Mouse (Mus musculus) right cerebral cortex, postnatal 36 days (tissue): ENCODE measurements around the gene 4930518I15Rik.
"Not testable (repeated sequence)": the region's sequence is repeated elsewhere in the genome, so short reads cannot be mapped to it uniquely, and the experiment has no call there.

Experiments
- DNase-seq, 2 experiments: peaks; one replicate each; pipeline ENCODE4 v3.0.0; 2022; ENCODE audit warnings: low spot score in 2 of 2, mixed read lengths in 1 of 2

4930518I15Rik gene

GRCm38 (mm10) chr2:156877726-156878125 is 20.0 kb upstream of the 4930518I15Rik start:
- no peak for DNase-seq

GRCm38 (mm10) chr2:156874760-156875510 is 17.2 kb upstream of the 4930518I15Rik start:
- DNase-seq = no peak

DNA sequence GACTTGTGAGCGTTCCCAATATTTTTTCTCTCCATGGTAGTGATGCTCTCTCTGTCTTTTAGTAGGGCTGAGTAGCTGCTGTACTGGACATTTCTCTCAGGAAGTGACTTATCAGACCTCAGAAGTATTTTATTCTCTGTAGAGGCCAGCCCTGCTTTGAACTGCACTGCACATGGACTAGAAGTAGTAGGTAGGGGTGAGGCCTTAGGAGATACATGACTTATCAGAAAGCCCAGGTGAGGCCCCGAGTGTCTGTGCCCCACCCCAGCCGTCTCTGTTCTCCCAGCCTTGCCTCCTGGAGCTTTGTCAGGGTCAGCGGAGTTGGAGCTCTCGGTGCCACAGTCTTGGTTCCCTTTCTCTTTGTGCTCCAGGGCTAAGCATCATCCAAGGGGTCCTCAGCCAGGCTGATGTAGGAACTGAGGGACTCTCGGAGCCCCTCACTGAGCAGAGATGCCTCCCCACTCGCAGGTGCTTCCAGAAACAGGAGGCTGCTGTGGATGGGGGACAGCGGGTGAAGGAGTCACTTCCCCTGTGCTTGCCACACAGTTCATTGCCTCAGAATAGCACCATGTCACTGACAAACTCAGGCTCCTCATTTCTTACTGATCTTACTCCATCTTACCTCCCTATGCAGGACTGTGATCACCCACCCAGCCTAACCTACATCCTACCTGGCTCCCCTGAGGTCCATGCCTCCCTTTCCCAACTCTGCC is 16.5 kb upstream of the 4930518I15Rik start:
- no peak for DNase-seq

- no peak for DNase-seq
These were observed 15.9 kb upstream of the 4930518I15Rik start for GRCm38 (mm10) chr2:156873629-156874028.

GRCm38 (mm10) chr2:156870519-156870918 is 12.8 kb upstream of the 4930518I15Rik start:
- DNase-seq = no peak

DNA sequence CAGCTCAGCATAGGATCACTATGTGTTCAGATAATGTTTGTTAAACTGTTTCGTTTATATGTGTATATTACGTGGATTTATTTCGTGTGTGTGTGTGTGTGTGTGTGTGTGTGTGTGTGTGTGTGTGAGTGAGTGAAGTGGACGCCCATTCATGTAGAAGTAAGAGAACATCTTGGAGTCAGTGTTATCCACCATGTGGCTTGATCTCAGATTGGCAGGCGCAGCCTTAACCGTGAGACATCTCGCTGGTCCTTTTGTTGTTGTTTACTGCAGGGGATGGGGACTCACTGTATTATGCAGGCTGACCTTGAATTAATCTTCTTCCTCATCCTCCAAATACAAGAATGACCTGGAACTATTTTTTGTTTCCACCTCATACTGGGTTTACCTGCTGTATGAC is 11.8 kb upstream of the 4930518I15Rik start:
- DNase-seq = no peak

DNA sequence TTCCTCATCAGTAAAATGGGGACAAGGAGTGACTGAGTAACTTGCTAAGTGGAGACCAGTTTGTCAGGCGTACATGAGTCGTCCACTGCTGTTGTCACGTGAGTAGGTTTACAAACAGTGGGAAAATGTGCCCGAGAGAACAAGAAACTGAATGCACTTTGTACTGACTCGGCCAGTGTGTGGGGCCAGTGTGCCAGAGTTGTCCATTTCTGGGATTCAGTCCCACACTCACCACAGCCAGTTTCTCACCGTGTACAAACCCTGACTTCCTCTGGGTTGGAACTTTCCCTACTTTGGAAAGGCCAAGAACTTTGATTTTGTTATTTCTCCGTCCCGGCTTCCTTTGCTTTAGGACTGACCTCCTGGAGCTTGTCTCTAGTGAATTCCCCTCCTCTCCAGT is 11.2 kb upstream of the 4930518I15Rik start:
- DNase-seq = no peak

GRCm38 (mm10) chr2:156864481-156864880 is 6.7 kb upstream of the 4930518I15Rik start:
- DNase-seq = no peak

- no peak for DNase-seq
These were observed 5.9 kb upstream of the 4930518I15Rik start for GRCm38 (mm10) chr2:156863487-156864160.

DNA sequence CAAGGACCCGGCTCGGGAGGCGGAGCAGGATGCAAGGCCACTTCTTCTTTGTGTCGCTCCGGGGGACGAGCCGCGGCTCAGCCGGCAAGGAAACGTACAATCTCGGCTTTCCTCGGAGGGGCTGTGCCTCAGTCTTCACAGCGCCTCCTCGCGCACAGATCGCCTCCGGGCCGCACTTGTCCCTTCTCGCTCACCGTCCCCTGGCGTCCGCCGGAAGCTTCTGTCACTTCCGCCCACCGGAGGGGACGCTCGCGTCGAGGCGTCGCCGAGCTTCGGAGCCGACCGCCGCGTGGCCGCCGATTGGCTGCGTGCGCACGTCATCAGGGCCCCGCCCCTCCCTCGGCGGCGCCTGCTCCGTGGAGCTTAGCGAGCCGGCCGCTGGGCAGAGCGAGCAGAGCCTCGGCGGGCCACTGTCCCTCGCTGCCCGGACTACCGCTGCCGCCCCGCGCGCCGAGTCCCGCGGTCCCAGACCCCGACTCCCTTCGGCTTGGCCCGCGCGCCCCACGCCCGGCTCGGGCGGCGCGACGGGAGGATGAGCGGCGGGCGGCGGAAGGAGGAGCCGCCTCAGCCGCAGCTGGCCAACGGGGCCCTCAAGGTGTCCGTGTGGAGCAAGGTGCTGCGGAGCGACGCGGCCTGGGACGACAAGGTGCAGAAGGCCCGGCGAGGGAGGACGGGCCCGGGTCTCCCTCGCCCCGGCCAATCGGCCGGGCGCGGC is 5.2 kb upstream of the 4930518I15Rik start, which contains the start of gene Rab5if:
TSS of gene Rab5if (plus strand) at position 357 of the 715 bp plus-strand sequence.
- DNase-seq = peak; percentile 95 to 96

DNA sequence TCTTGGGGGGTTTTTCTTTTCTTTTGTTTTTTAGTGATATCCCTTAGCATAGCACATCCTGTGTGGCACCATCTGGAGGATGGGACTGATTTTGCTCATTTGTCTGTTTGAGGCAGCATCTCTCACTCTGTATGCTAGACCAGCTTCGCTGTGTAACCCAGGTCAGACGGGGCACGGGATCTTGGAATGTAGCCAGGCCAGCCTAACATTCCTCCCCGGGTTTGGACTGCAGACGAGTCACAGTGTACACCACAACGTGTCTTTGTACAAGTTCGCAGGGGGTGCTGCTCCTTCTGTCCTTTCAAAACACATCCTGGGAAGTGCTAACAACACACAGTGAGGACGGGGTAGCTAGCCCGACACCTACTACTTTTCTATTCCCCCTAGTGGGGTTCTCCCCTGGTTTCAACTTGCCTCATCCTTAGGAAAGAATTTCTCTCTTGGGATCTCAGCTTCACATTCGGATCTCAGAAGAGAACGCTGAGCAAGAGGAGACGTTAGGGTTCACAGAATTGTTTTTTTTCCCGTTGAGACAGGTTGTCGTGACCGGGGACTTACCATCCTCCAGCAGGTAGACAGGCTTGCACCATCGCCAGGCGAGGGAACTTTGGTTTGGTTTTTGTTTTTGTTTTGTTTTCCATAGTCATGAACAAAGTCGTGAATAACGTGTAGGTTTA is 4.4 kb upstream of the 4930518I15Rik start:
- no peak for DNase-seq

DNA sequence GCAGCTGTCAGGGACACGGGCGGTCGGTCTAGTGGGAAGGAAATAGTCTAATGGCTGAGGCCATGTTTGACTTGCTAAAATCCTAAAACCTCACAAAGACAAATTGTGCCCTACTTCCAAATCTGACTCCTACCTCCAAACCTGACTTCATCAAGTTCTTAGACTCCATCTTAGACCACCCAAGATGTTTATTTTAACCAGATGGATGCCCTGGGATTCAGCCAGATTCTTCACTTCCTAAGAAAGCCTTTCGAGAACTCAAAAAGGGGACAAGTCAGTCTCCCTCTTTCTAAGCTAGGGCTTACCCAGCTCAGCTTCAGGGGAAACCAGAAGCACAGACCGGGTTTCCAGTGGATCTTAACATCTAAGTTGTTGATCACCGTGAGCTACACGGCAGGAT is 925 bp upstream of the 4930518I15Rik start:
- no peak for DNase-seq

GRCm38 (mm10) chr2:156857385-156857791 is 358 bp downstream of the 4930518I15Rik start:
- DNase-seq = no peak

GRCm38 (mm10) chr2:156856311-156856710 is 1.4 kb downstream of the 4930518I15Rik start:
- no peak for DNase-seq

DNA sequence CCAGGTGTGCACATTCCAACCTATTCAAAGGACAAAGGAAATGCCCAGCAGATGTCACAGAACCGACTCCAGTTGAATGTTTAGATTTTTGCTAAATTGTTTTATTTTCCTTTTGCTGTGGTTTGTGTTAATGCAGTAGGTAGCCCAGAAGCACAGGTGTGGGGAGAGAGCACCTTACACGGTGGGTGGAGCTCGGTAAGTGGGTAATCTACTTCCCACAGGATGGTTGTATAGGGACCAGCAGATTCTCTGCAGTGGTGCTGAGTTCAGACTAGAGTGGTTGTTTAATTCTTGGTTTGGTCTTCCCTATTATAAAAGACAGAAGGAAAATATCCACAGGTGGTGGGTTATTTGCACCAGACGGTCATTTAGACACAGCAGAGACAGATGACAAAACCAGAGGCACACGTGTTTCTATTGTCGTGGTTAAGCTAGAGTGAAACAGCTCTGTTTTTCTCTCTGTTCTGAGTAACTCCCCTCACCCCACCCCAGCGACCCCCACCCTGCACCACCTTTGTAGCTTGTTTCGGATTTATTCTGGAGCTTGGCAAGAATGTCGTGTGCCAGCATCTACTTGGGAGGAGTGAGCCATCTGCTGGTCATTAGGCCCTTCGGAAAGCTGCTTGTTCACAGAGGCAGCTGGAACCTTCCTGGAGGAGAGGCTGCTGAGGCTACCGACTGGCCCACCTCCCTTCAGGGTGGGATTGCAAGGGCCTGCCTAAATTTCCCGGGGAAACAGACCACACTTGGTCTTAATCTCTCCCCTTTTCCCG is 3.6 kb downstream of the 4930518I15Rik start:
- DNase-seq = not testable (repeated sequence)

DNA sequence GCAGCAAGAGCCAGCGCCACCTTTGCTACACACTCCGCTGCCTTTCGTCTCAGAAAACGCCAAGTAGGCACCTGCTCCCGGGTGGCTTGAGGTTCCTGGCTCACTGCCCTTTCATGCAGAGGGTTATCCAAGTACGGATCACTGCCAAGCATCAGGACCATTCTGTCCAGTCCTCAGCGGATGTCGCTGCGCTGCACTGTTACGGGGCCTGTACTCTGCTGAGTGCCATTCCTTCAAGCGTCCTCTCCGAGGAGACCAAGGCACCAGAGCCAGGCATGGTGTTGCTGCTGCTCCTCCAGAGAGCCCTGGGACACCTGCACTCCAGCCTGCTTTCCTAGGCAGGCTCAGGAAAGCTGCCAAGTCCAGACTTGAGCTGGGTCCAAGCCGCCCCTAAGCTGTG is 4.2 kb downstream of the 4930518I15Rik start:
- DNase-seq = not testable (repeated sequence)

DNA sequence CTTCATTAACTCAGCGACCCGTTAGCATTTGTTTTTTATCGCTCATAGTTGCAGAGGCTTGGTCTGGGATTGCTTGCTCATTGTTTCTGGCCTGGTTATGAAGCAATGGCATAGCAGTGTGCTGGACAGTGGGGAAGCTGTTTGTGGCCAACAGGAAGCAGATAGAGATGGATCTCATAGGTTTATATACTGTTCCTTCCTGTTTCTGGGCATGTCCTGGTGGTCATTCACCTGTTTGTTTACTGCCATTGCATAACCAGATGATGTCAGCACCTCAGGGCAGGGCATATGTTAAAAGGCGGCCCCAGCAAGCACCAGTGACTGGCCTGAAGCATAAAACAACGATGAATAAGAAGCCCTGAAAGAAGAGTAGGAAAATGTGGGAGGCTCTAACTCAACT is 7.2 kb downstream of the 4930518I15Rik start:
- DNase-seq = no peak

GRCm38 (mm10) chr2:156848526-156849182 is 9.1 kb downstream of the 4930518I15Rik start:
- DNase-seq = no peak

- no peak for DNase-seq
These were observed 10.1 kb downstream of the 4930518I15Rik start for GRCm38 (mm10) chr2:156847653-156848052.

DNA sequence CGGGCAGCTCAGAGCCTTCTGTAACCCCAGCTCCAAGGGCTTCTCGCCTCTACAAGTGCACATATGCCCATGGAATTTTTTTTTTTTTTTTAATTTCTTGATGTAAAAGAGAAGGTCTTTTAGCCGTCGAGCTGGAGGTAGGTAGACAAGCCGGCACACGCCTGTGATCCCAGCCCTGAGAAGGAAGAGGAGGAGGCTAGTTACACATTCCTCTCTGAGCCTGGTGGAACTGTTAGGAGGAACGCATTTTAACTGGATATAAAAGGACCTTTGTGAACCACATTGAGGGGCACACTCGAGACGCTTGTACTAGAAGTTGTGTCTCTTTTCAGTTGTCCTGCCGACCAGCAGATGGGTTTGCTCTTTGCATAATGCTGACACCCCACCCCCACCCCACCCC is 13.0 kb downstream of the 4930518I15Rik start:
- DNase-seq = no peak
